Mouse (Mus musculus): ENCODE data around the gene Pttg1. TPM values are rescaled to one million over a fixed set of nuclear protein-coding genes. Genes with fewer than 3 reads are reported as not detected.
A peak's percentile ranks its signal among the peaks of the same experiment; 100 is the strongest.

Gene Pttg1
- polyA plus RNA-seq, 1 experiment from 2014 or later = 40.6 TPM

DNA sequence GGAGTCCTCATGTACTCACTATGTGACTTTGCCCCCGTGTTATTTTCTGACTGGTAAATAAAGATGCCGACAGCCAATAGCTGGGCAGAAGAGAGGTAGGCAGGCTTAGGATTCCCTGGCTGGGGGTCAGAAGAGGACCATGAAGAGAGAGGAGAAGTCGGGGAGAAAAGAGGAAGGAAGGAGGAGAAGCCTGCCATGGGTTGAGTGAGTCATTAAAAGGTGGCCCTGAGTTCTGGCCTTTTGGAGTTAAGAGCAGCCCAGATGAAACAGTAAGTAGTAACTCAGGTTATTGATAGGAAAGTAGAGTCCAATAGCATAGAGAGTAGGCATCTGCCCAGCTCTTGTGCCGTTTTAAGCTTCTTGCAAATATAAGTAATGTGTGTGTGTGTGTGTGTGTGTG is 25.3 kb upstream of the Pttg1 start:
- ATAC-seq (ENCODE audit: low read depth) = no peak

DNA sequence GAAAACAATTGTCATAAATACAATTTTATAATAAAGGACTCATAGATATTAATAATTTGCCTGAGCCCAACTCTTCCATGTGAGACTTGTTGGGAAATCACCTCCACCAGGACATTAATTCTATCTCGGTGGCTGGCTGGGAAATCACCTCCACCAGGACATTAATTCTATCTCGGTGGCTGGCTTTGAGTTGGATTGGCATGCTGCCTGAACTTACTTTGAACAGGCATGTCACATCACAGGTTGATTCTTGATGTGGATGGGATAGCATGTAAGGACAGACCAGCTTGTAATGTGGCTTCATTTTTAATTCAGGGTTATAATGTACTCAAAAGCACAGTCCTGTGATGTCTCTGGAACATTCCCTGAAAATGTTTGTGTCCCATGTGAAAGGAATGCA is 23.9 kb upstream of the Pttg1 start:
- Histone ChIP-seq H3K27me3 (ENCODE audit: control insufficient read depth, insufficient read depth, low read depth, low read length) (no peaks in the 10 kb centered on the region), H3K36me3 (ENCODE audit: control insufficient read depth, insufficient read depth) (peaks cover 23% of the 10 kb centered on the region), H3K4me3 (ENCODE audit: low read depth, low read length) (no peak overlapping the region), H3K4me1 (ENCODE audit: control insufficient read depth, low read depth, low read length) (no peaks in the 10 kb centered on the region), H3K9me3 (replicated peaks; ENCODE audit: control insufficient read depth, low read length) (no peaks in the 10 kb centered on the region), H3K4me2 (ENCODE audit: low read depth, low read length) (no peak overlapping the region), H3K27ac (ENCODE audit: low read length) (no peak overlapping the region), H3K9ac (ENCODE audit: low read depth, low read length) (no peak overlapping the region)
- ATAC-seq (ENCODE audit: low read depth) = no peak
- WGBS (ENCODE audit: insufficient replicate concordance) = 68% methylated on average over 2 of the region's 2 CpGs

More for the DNA sequence above, 25.3 kb upstream of the Pttg1 start:
- WGBS (ENCODE audit: insufficient replicate concordance) = 33% methylated on average over 4 of the region's 4 CpGs
- H3K4me3 ChIP-seq (ENCODE audit: low read depth, low read length) = no peak overlapping the region
- H3K4me1 ChIP-seq (ENCODE audit: control insufficient read depth, low read depth, low read length) = no peaks in the 10 kb centered on the region
- H3K9ac ChIP-seq (ENCODE audit: low read depth, low read length) = no peak overlapping the region
- no peaks in the 10 kb centered on the region for H3K9me3 ChIP-seq (replicated peaks; ENCODE audit: control insufficient read depth, low read length)
- peaks cover 9% of the 10 kb centered on the region for H3K36me3 ChIP-seq (ENCODE audit: control insufficient read depth, insufficient read depth)
- no peaks in the 10 kb centered on the region for H3K27me3 ChIP-seq (ENCODE audit: control insufficient read depth, insufficient read depth, low read depth, low read length)
- no peak overlapping the region for H3K27ac ChIP-seq (ENCODE audit: low read length)
- no peak overlapping the region for H3K4me2 ChIP-seq (ENCODE audit: low read depth, low read length)

DNA sequence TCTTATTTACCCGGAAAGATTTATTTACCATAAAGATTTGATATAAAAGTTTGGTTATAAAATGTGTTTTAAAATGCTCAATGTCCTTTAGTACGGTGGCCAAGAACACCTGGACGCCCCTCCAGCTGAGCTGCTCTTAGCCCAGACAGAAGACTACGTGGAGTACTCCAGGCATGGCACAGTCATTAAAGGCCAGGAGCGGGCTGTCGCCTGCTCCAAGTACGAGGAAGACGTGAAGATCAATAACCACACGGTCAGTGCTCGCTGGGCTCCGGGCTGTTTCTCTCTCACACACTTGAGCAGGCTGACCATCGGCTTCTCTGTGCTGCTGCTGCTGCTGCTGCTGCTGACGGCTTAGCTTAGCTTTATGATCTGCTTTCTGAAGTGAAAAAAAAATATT is 17.1 kb upstream of the Pttg1 start:
- H3K4me2 ChIP-seq (ENCODE audit: low read depth, low read length) = no peak overlapping the region
- H3K27me3 ChIP-seq (ENCODE audit: control insufficient read depth, insufficient read depth, low read depth, low read length) = no peaks in the 10 kb centered on the region
- H3K9ac ChIP-seq (ENCODE audit: low read depth, low read length) = no peak overlapping the region
- WGBS (ENCODE audit: insufficient replicate concordance) = 87% methylated on average over 13 of the region's 13 CpGs
- H3K4me1 ChIP-seq (ENCODE audit: control insufficient read depth, low read depth, low read length) = no peaks in the 10 kb centered on the region
- no peak for ATAC-seq (ENCODE audit: low read depth)
- H3K9me3 ChIP-seq (replicated peaks; ENCODE audit: control insufficient read depth, low read length) = no peaks in the 10 kb centered on the region
- H3K27ac ChIP-seq (ENCODE audit: low read length) = no peak overlapping the region
- H3K36me3 ChIP-seq (ENCODE audit: control insufficient read depth, insufficient read depth) = peaks cover 82% of the 10 kb centered on the region
- H3K4me3 ChIP-seq (ENCODE audit: low read depth, low read length) = no peak overlapping the region

DNA sequence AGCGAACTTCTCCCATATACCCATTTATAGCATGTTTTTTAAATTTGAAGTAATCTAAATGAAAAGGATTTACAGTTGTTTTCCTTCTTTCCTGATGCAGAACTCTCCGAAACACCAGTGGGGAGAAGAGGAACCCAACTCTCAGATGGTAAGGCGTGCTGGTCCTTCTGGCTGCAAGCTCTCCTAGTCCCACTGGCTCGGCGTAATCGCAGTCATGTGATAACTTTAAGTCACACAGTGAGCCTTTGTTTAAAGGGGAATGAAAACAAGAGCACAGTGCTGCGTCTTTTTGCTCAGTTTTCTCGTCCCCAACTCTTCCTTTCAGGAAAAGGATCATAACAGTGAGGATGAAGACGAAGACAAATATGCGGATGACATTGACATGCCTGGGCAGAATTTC is 15.1 kb upstream of the Pttg1 start:
- no peaks in the 10 kb centered on the region for H3K9me3 ChIP-seq (replicated peaks; ENCODE audit: control insufficient read depth, low read length)
- H3K9ac ChIP-seq (ENCODE audit: low read depth, low read length) = no peak overlapping the region
- no peaks in the 10 kb centered on the region for H3K27me3 ChIP-seq (ENCODE audit: control insufficient read depth, insufficient read depth, low read depth, low read length)
- no peaks in the 10 kb centered on the region for H3K4me1 ChIP-seq (ENCODE audit: control insufficient read depth, low read depth, low read length)
- WGBS (ENCODE audit: insufficient replicate concordance) = 89% methylated on average over 10 of the region's 10 CpGs
- H3K4me3 ChIP-seq (ENCODE audit: low read depth, low read length) = no peak overlapping the region
- no peak for ATAC-seq (ENCODE audit: low read depth)
- H3K27ac ChIP-seq (ENCODE audit: low read length) = no peak overlapping the region
- H3K4me2 ChIP-seq (ENCODE audit: low read depth, low read length) = no peak overlapping the region
- H3K36me3 ChIP-seq (ENCODE audit: control insufficient read depth, insufficient read depth) = peaks cover 71% of the 10 kb centered on the region

DNA sequence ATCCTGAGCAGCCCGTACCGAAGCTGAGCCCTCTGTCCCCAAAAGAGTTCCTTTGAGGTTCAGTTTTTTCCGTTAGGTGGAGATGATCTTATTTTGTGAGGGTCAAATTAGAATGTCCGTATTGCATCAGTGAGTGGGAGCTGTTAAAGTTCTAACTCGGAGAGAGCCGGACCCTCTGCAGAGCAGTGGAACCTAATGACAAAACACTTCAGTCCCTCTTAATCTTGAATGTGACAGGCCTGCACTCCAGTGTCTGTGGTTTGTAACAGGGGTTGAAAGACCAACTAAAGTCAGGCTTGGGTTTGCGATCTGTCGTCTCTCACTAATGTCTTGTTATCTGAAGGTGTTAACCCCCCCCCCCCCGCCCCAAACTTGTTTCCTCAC is 8.0 kb upstream of the Pttg1 start:
- WGBS (ENCODE audit: insufficient replicate concordance) = under 1% methylated on average over 9 of the region's 9 CpGs
- peaks cover 7% of the 10 kb centered on the region for H3K36me3 ChIP-seq (ENCODE audit: control insufficient read depth, insufficient read depth)
- H3K4me1 ChIP-seq (ENCODE audit: control insufficient read depth, low read depth, low read length) = peaks cover 10% of the 10 kb centered on the region
- H3K9ac ChIP-seq (ENCODE audit: low read depth, low read length) = peak overlapping the region; percentile 77
- peak overlapping the region; percentile 78 for H3K4me3 ChIP-seq (ENCODE audit: low read depth, low read length)
- H3K9me3 ChIP-seq (replicated peaks; ENCODE audit: control insufficient read depth, low read length) = no peaks in the 10 kb centered on the region
- H3K27ac ChIP-seq (ENCODE audit: low read length) = peak overlapping the region; percentile 75
- peak overlapping the region; percentile 78 for H3K4me2 ChIP-seq (ENCODE audit: low read depth, low read length)
- H3K27me3 ChIP-seq (ENCODE audit: control insufficient read depth, insufficient read depth, low read depth, low read length) = no peaks in the 10 kb centered on the region
- peak; percentile 38 for ATAC-seq (ENCODE audit: low read depth)

DNA sequence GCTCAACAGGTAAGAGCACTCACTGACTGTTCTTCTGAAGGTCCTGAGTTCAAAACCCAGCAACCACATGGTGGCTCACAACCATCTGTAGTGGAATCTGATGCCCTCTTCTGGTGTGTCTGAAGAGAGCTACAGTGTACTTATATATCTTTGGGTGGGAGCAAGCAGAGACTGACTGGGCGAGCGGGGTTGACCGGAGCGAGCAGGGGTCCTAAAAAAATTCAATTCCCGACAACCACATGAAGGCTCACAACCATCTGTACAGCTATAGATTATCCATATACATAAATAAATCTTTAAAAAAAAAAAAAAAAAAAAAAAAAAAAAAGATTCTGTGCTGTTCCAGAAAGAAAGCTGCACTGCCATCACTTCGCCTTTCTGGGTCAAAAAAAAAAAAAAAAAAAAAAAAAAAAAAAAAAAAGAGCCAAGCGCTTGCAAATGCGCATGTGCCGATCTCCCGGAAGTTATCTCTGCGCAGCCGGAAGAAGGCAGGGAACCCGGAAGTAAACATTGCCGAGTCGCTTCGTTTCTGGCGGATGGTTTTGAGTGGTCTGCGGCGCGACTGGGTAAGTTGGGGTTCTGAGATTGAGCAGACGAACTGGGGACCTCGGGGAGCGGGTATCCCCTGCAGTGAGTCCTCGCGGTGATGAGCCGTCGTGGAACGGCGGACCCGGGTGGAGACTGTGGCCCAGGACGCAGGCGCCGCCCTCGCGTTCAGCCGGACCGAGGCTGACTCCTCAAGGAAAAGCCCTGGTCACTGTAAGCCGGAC is 7.4 kb upstream of the Pttg1 start, which contains the start of gene Slu7:
TSS of gene Slu7 (plus strand) at position 491 of the 770 bp plus-strand sequence.
- Histone ChIP-seq H3K4me2 (ENCODE audit: low read depth, low read length) (peak within 1 kb of the TSS; percentile 78), H3K9ac (ENCODE audit: low read depth, low read length) (peak within 1 kb of the TSS; percentile 77), H3K9me3 (replicated peaks; ENCODE audit: control insufficient read depth, low read length) (no peaks in the 10 kb centered on the region), H3K27me3 (ENCODE audit: control insufficient read depth, insufficient read depth, low read depth, low read length) (no peaks in the 10 kb centered on the region), H3K4me3 (ENCODE audit: low read depth, low read length) (peak within 1 kb of the TSS; percentile 78), H3K4me1 (ENCODE audit: control insufficient read depth, low read depth, low read length) (peaks cover 10% of the 10 kb centered on the region), H3K27ac (ENCODE audit: low read length) (peak within 1 kb of the TSS; percentile 75), H3K36me3 (ENCODE audit: control insufficient read depth, insufficient read depth) (peaks cover under 1% of the 10 kb centered on the region; the same call in 1 of the 2 replicates)
- 7% methylated on average over 38 of the region's 38 CpGs for WGBS (ENCODE audit: insufficient replicate concordance)
- ATAC-seq (ENCODE audit: low read depth) = peak; percentile 88

DNA sequence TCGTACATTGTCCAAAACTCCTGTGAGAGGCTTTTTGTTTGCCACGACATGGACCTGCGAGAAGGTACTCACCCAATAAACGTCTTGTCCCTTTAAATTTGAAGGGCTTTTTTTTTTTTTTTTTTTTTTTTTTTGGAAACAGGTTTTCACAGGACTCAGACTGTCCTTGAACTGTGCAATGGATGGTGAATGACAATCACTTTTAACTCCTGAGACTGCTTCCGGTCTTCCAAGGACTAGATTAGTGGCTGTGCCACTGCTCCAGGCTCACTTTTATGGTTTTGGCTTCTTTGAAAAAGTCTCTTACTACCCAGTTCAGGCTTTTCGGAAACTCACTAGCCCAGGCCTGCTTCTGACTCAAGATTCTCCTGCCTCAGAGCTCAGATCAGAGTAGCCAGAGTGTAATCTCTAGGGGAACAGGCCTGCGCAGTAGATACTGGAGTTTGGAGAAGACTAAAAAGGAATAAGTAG is 398 bp upstream of the Pttg1 start:
- 13% methylated on average over 7 of the region's 7 CpGs for WGBS (ENCODE audit: insufficient replicate concordance)
- Histone ChIP-seq H3K27ac (ENCODE audit: low read length) (peak overlapping the region; percentile 83), H3K9me3 (replicated peaks; ENCODE audit: control insufficient read depth, low read length) (no peaks in the 10 kb centered on the region), H3K36me3 (ENCODE audit: control insufficient read depth, insufficient read depth) (no peaks in the 10 kb centered on the region), H3K4me3 (ENCODE audit: low read depth, low read length) (peak overlapping the region; percentile 77), H3K4me2 (ENCODE audit: low read depth, low read length) (peak overlapping the region; percentile 78), H3K27me3 (ENCODE audit: control insufficient read depth, insufficient read depth, low read depth, low read length) (no peaks in the 10 kb centered on the region), H3K9ac (ENCODE audit: low read depth, low read length) (peak overlapping the region; percentile 85), H3K4me1 (ENCODE audit: control insufficient read depth, low read depth, low read length) (peaks cover 8% of the 10 kb centered on the region)
- peak; percentile 49 for ATAC-seq (ENCODE audit: low read depth)

DNA sequence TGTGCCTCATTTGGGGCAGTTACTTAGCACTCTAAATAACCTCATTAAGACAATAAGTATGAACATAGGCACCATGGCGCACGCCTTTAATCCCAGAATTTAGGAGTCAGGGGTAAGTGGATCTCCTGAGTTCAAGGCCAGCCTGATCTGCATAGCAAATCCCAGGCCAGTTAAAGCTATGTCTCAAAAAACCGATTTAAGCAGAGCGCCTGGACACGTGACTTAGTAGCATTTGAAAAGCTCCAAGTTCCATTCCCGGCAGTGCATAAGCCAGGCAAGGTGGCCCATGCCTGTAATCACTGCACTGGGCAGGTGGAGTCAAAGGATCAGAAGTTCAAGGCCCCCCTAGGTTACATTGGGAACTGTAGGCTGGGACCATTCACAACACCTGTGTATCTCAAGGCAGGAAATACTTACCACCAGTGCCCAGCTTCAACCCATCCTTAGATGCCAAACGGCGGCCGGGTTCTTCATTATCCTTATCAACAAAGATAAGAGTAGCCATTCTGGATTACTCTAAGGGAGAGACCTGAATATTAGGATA is 813 bp downstream of the Pttg1 start:
- no peak for ATAC-seq (ENCODE audit: low read depth)

DNA sequence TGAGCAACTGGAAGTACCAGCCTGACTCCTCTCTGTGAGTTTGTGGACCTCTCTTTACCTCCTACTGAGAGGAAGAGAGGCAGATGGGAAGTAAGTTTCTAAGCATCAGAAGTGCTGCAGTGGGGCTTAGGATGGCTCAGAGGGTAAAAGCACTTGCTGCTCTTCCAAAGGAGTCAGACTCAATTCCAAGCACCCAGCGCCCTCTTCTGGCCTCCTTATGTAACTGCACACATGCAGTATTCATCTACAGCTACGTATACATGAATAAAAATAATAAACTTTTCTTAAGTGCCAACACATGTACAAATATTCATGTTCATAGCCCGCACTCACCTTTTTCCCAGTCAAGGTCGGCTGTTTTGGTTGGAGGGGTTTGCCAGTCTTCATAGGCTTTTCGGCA is 1.7 kb downstream of the Pttg1 start:
- H3K27ac ChIP-seq (ENCODE audit: low read length) = no peak overlapping the region
- ATAC-seq (ENCODE audit: low read depth) = no peak
- peaks cover 8% of the 10 kb centered on the region for H3K4me1 ChIP-seq (ENCODE audit: control insufficient read depth, low read depth, low read length)
- no peaks in the 10 kb centered on the region for H3K36me3 ChIP-seq (ENCODE audit: control insufficient read depth, insufficient read depth)
- no peak overlapping the region for H3K4me2 ChIP-seq (ENCODE audit: low read depth, low read length)
- WGBS (ENCODE audit: insufficient replicate concordance) = 68% methylated on average over 5 of the region's 5 CpGs
- no peaks in the 10 kb centered on the region for H3K9me3 ChIP-seq (replicated peaks; ENCODE audit: control insufficient read depth, low read length)
- H3K9ac ChIP-seq (ENCODE audit: low read depth, low read length) = no peak overlapping the region
- no peaks in the 10 kb centered on the region for H3K27me3 ChIP-seq (ENCODE audit: control insufficient read depth, insufficient read depth, low read depth, low read length)
- H3K4me3 ChIP-seq (ENCODE audit: low read depth, low read length) = no peak overlapping the region

More for the DNA sequence above, 813 bp downstream of the Pttg1 start:
- Histone ChIP-seq H3K4me1 (ENCODE audit: control insufficient read depth, low read depth, low read length) (peaks cover 8% of the 10 kb centered on the region), H3K27ac (ENCODE audit: low read length) (no peak overlapping the region; the same call in 1 of the 2 replicates), H3K4me2 (ENCODE audit: low read depth, low read length) (peak overlapping the region; percentile 78), H3K9me3 (replicated peaks; ENCODE audit: control insufficient read depth, low read length) (no peaks in the 10 kb centered on the region), H3K27me3 (ENCODE audit: control insufficient read depth, insufficient read depth, low read depth, low read length) (no peaks in the 10 kb centered on the region), H3K36me3 (ENCODE audit: control insufficient read depth, insufficient read depth) (no peaks in the 10 kb centered on the region), H3K9ac (ENCODE audit: low read depth, low read length) (peak overlapping the region; percentile 85; the same call in 1 of the 2 replicates), H3K4me3 (ENCODE audit: low read depth, low read length) (peak overlapping the region; percentile 77)
- WGBS (ENCODE audit: insufficient replicate concordance) = 64% methylated on average over 9 of the region's 9 CpGs

All from liver, embryonic 16.5 days (tissue).